Mouse (Mus musculus): ENCODE results near the gene Akap13.

GRCm38 (mm10) chr7:75801621-75802358, 346.5 kb downstream of the Akap13 start:
- no peak for TF ChIP-seq CTCF (IDR thresholded peaks at IDR 0.05; ENCODE audit: extremely low read depth, insufficient read depth, low read length)
- no peak for TF ChIP-seq POLR2A (IDR thresholded peaks at IDR 0.05; ENCODE audit: extremely low read depth, insufficient read depth, low read length)

All from cortical plate, adult 2 months (tissue).